1 mouse cellular context compared by ENCODE assay signal in the genomic region with DNA sequence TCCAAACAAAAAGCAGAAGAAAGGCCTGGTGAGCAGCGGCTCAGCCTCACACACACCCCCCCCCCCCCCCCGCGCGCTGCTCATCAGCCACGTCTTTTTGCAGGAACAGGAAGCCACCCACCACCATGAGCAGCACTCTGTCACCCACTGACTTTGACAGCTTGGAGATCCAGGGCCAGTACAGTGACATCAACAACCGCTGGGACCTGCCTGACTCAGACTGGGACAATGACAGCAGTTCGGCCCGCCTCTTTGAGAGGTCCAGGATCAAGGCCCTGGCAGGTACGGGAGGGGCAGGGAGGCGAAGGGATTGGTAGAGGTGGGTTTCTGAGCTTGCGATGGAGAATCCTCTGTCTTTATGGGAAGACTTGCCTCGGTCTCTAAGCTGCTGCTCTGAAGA.
TF ChIP-seq lines count a peak whose summit lies in the region.

No protein-coding gene starts in this region.

TF ChIP-seq in MEL, 35 proteins besides CTCF, POLR2A, EP300 and RAD21:
- TF ChIP-seq GATA1 (IDR thresholded peaks at IDR 0.05; ENCODE audit: low read depth, low read length) (no peak), MYC (IDR thresholded peaks at IDR 0.05; ENCODE audit: low read depth, low read length) (no peak), CHD1 (IDR thresholded peaks at IDR 0.05; ENCODE audit: low read depth, low read length) (no peak), ZKSCAN1 (IDR thresholded peaks at IDR 0.05; ENCODE audit: low read depth, low read length) (no peak), ZMIZ1 (IDR thresholded peaks at IDR 0.05; ENCODE audit: low read depth, low read length) (no peak), CHD2 (IDR thresholded peaks at IDR 0.05; ENCODE audit: low read length) (no peak), RCOR1 (IDR thresholded peaks at IDR 0.05; ENCODE audit: low read depth, low read length) (no peak), USF1 (IDR thresholded peaks at IDR 0.05; ENCODE audit: low read depth, low read length) (no peak), UBTF (IDR thresholded peaks at IDR 0.05; ENCODE audit: borderline replicate concordance, insufficient read depth, low read depth, low read length) (no peak), JUND (IDR thresholded peaks at IDR 0.05; ENCODE audit: low read depth, low read length) (no peak), BHLHE40 (IDR thresholded peaks at IDR 0.05; ENCODE audit: borderline replicate concordance, low read depth, low read length) (no peak), ETS1 (IDR thresholded peaks at IDR 0.05; ENCODE audit: low read depth, low read length) (no peak), TBP (IDR thresholded peaks at IDR 0.05; ENCODE audit: low read depth, low read length) (no peak)
